Mouse (Mus musculus) kidney, adult 2 months (tissue): ENCODE results near the gene Serpinb6d.

Source experiments
- CTCF ChIP-seq: fragments of 200-500 bp; conservative IDR thresholded peaks from 2 replicates; pipeline ENCODE4 v1.5.1; 2011; ENCODE audit warnings: low read depth, mild to moderate bottlenecking, control low read depth, low read length, moderate library complexity, mixed read lengths; ENCODE audit not compliant: insufficient read depth, insufficient read length
- POLR2A ChIP-seq: fragments of 200-500 bp; IDR thresholded peaks from one replicate; pipeline ENCODE4 v1.6.1; 2011; ENCODE audit warnings: low read depth, low read length, control low read depth

GRCm38 (mm10) chr13:33622921-33623320, 38.3 kb upstream of the Serpinb6d start:
- TF ChIP-seq CTCF (no peak), POLR2A (no peak)
